Mouse (Mus musculus) layer of hippocampus, adult 9-11 months (tissue): ENCODE measurements around the gene Prkag1.
"Not testable (repeated sequence)": the region's sequence is repeated elsewhere in the genome, so short reads cannot be mapped to it uniquely, and the experiment has no call there.

Source experiments
- DNase-seq: peaks from one replicate; pipeline ENCODE4 v3.0.0; 2022

The Prkag1 gene

GRCm38 (mm10) chr15:98820937-98821336, 10.4 kb downstream of the Prkag1 start:
- no peak for DNase-seq

GRCm38 (mm10) chr15:98818171-98818570, 13.2 kb downstream of the Prkag1 start:
- no peak for DNase-seq

GRCm38 (mm10) chr15:98812741-98813424, 18.4 kb downstream of the Prkag1 start:
- peak; percentile 93 for DNase-seq

GRCm38 (mm10) chr15:98810212-98810611, 21.1 kb downstream of the Prkag1 start:
- not testable (repeated sequence) for DNase-seq

GRCm38 (mm10) chr15:98809390-98809789, 21.9 kb downstream of the Prkag1 start, which contains the start of gene Ddn:
Gene Ddn (minus strand): TSS chr15:98809490.
- no peak for DNase-seq

- peak; percentile 96 for DNase-seq
These were observed 22.6 kb downstream of the Prkag1 start for GRCm38 (mm10) chr15:98808651-98809134.

- peak; percentile 87 for DNase-seq
These were observed 23.2 kb downstream of the Prkag1 start for GRCm38 (mm10) chr15:98807895-98808650.

- no peak for DNase-seq
These were observed 24.2 kb downstream of the Prkag1 start for GRCm38 (mm10) chr15:98806809-98807770.

- DNase-seq, result no peak
These were observed 25.1 kb downstream of the Prkag1 start for GRCm38 (mm10) chr15:98806071-98806808.

- peak; percentile 62 for DNase-seq
These were observed 25.8 kb downstream of the Prkag1 start for GRCm38 (mm10) chr15:98805324-98806040.

GRCm38 (mm10) chr15:98804054-98804453, 27.3 kb downstream of the Prkag1 start:
- DNase-seq, result peak; percentile 75

- DNase-seq, result no peak
These were observed 28.4 kb downstream of the Prkag1 start for GRCm38 (mm10) chr15:98802926-98803325.

GRCm38 (mm10) chr15:98799396-98799795, 31.9 kb downstream of the Prkag1 start:
- no peak for DNase-seq

- DNase-seq, result no peak
These were observed 32.4 kb downstream of the Prkag1 start for GRCm38 (mm10) chr15:98798903-98799302.

GRCm38 (mm10) chr15:98797835-98798492, 33.4 kb downstream of the Prkag1 start:
- DNase-seq, result no peak

- no peak for DNase-seq
These were observed 34.3 kb downstream of the Prkag1 start for GRCm38 (mm10) chr15:98796803-98797595.

- no peak for DNase-seq
These were observed 38.1 kb downstream of the Prkag1 start for GRCm38 (mm10) chr15:98793141-98793698.

GRCm38 (mm10) chr15:98792233-98793020, 38.9 kb downstream of the Prkag1 start:
- DNase-seq, result peak; percentile 59

- no peak for DNase-seq
These were observed 39.5 kb downstream of the Prkag1 start for GRCm38 (mm10) chr15:98791771-98792170.
